Mouse (Mus musculus) midbrain, embryonic 15.5 days (tissue): ENCODE data around the gene Atf7ip. TPM values are rescaled to one million over a fixed set of nuclear protein-coding genes. Genes with fewer than 3 reads are reported as not detected.
A peak's percentile ranks its signal among the peaks of the same experiment; 100 is the strongest.

ENCODE experiments used
- ATAC-seq: fragments of 200-750 bp; cut with Nextera tagmentation; replicated peaks from 2 replicates; pipeline ENCODE4 v1.8.0; 2017; ENCODE audit warnings: moderate TSS enrichment
- H3K27ac ChIP-seq: fragments of 300-500 bp; sonication (generic); 2 replicates; pipeline ENCODE4 v1.5.1; 2015; ENCODE audit warnings: mild to moderate bottlenecking, inconsistent platforms
- H3K27me3 ChIP-seq: fragments of 300-500 bp; sonication (generic); replicated peaks from 2 replicates; pipeline ENCODE4 v1.6.1; 2015; ENCODE audit warnings: inconsistent platforms
- H3K36me3 ChIP-seq: fragments of 300-500 bp; sonication (generic); replicated peaks from 2 replicates; pipeline ENCODE4 v1.6.1; 2015; ENCODE audit warnings: inconsistent platforms
- H3K4me1 ChIP-seq: fragments of 300-500 bp; sonication (generic); 2 replicates; pipeline ENCODE4 v1.6.1; 2015; ENCODE audit warnings: inconsistent platforms
- H3K4me2 ChIP-seq: fragments of 300-500 bp; sonication (generic); 2 replicates; pipeline ENCODE4 v1.6.1; 2015; ENCODE audit warnings: inconsistent platforms, mild to moderate bottlenecking, moderate library complexity
- H3K4me3 ChIP-seq: fragments of 300-500 bp; sonication (generic); 2 replicates; pipeline ENCODE4 v1.5.1; 2015; ENCODE audit warnings: mild to moderate bottlenecking, inconsistent platforms
- H3K9ac ChIP-seq: fragments of 300-500 bp; sonication (generic); 2 replicates; pipeline ENCODE4 v1.6.1; 2015; ENCODE audit warnings: mild to moderate bottlenecking, inconsistent platforms
- H3K9me3 ChIP-seq: fragments of 300-500 bp; sonication (generic); 2 replicates; pipeline ENCODE4 v1.6.1; 2016; ENCODE audit warnings: inconsistent platforms
- WGBS: fragments of 180-500 bp; shearing (Covaris S2); methylation state at CpG from one replicate; pipeline ENCODE4 v1.1.7; 2015; ENCODE audit warnings: mixed read lengths; 5-methylcytosine and 5-hydroxymethylcytosine counted together
- polyA plus RNA-seq: library from polyadenylated mRNA; unstranded; fragments of >200 nt; fragmentation: Nextera tagmentation; extraction: Ambion mirVana; gene quantifications from 2 replicates; pipeline ENCODE4 v1.2.1, GENCODE M21; 2015

Atf7ip gene
- polyA plus RNA-seq, 1 experiment from 2014 or later, result 44.7 TPM

DNA sequence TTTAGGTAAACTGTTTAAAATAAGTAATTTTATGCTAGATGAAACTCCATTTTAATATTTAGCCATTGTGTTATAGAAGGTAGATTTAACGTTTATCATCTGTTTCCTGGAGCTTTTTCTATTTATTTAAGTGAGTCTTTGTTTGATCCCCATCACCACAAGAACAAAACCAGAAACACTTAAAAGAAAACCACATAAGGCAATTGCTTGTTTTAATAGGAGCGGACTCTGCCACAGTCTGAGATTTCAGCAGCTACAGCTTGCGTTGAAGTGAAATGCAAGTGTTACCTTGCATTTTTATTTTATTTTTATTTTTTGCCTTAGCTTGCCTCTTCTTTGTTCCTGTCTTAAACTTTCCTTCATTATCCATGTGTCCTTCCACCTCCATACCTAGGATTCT, 43.6 kb downstream of the Atf7ip start:
- ATAC-seq, result no peak
- Histone ChIP-seq H3K36me3 (no peaks in the 10 kb centered on the region), H3K4me1 (peaks cover 33% of the 10 kb centered on the region), H3K9me3 (no peaks in the 10 kb centered on the region), H3K9ac (no peak overlapping the region), H3K4me2 (no peak overlapping the region), H3K27me3 (no peaks in the 10 kb centered on the region), H3K27ac (peak overlapping the region; percentile 72), H3K4me3 (no peak overlapping the region)
- 82% methylated on average over 3 of the region's 3 CpGs for WGBS

DNA sequence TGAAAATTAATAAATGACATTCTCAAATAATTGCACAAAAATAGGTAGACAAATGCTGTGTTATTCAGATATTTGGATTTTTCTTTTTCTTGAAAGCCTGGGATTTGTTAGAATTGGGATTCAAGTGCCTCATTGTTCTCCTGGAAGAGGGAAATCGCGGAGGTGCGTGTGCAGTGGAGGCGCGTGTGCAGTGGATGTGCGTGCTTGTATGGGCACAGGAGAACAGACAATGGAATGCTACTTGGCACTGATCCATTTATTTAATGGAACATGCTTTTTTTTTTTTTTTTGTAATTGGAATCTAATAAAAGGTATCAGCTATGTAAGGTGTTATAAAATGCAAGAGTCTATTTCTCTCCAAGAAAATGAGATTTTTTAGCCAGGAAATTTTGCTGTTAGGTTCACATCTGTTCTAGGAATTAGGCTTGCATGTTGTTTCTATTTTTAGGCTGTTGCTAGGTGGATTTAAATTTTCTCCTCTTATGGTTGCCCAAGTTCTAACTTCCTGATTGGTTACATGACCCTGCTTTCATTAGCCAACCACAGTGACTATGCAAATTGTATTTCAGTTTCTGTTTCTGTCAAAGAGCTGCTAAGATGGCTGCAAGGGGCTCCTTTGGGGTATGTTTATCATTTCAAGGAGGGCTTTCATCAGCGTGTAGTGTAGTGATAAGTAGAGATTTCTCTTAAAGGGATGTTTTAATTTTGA, 44.8 kb downstream of the Atf7ip start:
- Histone ChIP-seq H3K9ac (no peak overlapping the region), H3K4me3 (no peak overlapping the region), H3K27ac (peak overlapping the region; percentile 85), H3K9me3 (no peaks in the 10 kb centered on the region), H3K27me3 (no peaks in the 10 kb centered on the region), H3K4me1 (peaks cover 35% of the 10 kb centered on the region), H3K36me3 (no peaks in the 10 kb centered on the region), H3K4me2 (peak overlapping the region; percentile 10; the same call in 1 of the 2 replicates)
- peak; percentile 18; the same call in 1 of the 2 replicates for ATAC-seq
- 35% methylated on average over 7 of the region's 7 CpGs for WGBS

DNA sequence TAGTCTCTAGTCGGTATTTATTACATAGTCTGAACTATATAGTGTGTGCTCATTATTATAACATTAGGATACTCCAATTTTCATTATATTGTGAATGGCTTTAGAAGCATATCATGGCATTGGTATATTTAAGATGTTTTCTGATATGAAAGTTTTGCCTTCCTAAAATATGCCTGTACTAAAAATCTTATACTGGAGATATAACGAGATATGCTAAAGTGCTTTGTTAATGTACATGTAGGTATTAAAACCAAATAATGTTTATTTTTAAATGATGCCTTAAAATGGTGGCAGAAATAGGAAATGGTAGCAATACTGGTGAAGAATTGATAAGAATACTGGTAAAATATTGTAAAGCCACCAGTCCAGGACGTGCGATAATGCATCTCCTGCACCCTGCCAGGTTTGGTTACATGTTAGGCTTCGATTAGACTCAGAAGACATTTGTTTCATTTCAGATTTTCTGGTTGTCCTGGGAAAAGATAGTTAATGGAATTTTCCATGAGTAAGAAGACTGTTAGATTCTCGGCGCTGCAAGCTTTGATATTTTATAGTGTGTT, 45.7 kb downstream of the Atf7ip start:
- ATAC-seq, result no peak
- no peaks in the 10 kb centered on the region for H3K36me3 ChIP-seq
- WGBS, result 78% methylated on average over 7 of the region's 7 CpGs

DNA sequence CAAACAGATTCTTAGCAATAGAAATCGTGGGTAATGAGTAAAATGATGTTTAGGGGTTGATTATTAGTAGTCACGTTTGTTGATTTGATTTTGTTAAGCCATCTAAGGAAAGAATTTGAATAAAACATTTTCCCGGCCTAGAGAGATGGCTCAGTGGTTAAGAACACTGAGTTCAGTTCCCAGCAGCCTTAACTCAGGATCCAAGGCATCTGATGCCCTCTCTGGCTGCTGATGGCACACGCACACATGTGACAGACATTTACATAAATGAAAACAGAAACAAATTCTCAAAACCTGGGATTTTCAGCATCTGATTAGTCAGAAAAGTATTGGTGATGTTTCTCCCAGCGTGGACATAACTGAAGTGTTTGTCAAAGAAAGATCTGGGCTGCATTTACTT, 47.2 kb downstream of the Atf7ip start:
- ATAC-seq, result no peak

More for the DNA sequence above, 45.7 kb downstream of the Atf7ip start:
- H3K27me3 ChIP-seq, result no peaks in the 10 kb centered on the region
- H3K4me2 ChIP-seq, result no peak overlapping the region
- H3K27ac ChIP-seq, result peak overlapping the region; percentile 69
- no peaks in the 10 kb centered on the region for H3K9me3 ChIP-seq
- H3K9ac ChIP-seq, result no peak overlapping the region
- peaks cover 35% of the 10 kb centered on the region for H3K4me1 ChIP-seq
- H3K4me3 ChIP-seq, result no peak overlapping the region

DNA sequence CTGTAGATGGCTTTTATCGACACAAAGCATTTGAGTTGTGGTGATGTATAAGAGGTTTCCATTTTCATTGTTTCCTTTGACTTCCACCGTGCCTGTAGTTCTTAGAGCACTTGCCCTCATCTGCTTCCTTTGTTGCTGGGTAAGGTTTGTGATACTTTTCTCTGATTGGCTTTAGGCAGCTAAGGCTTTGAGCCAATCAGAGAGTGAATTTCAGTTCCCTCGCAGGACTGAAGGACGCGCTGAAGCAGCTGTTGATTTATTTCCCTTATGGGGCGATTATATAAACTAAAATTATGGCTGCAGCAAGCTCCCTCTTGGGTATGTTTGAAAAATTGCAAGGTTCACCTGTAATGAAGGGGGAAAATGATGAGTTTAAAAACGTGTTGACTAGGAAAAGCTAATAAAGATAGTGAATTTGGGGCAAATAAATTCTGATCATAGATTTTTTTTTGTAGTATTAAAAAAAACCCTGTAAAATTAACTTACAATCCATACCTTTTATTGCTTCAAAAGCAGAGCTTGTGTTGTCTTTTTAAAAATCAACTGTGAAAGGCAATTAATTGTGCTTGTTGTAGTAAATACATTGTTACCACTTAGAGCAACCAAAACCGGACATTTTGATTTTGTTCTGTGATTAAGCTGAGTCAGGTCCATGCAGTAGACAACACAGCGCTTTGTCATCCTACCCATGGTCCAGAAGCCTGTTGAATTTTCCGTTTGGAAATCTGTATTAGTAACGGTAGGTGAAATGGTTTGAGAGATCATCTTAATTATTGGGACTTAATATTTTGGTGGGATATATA, 48.0 kb downstream of the Atf7ip start:
- Histone ChIP-seq H3K27ac (peak overlapping the region; percentile 79), H3K4me2 (peak overlapping the region; percentile 33; the same call in 1 of the 2 replicates), H3K4me3 (no peak overlapping the region), H3K36me3 (no peaks in the 10 kb centered on the region), H3K27me3 (no peaks in the 10 kb centered on the region), H3K9ac (no peak overlapping the region), H3K4me1 (peaks cover 27% of the 10 kb centered on the region), H3K9me3 (no peaks in the 10 kb centered on the region)
- peak; percentile 85 for ATAC-seq
- WGBS, result 30% methylated on average over 11 of the region's 11 CpGs

More for the DNA sequence above, 47.2 kb downstream of the Atf7ip start:
- Histone ChIP-seq H3K4me2 (no peak overlapping the region), H3K9ac (no peak overlapping the region), H3K4me1 (peaks cover 32% of the 10 kb centered on the region), H3K4me3 (no peak overlapping the region), H3K27ac (peak overlapping the region; percentile 79), H3K9me3 (no peaks in the 10 kb centered on the region), H3K36me3 (no peaks in the 10 kb centered on the region), H3K27me3 (no peaks in the 10 kb centered on the region)
- WGBS, result 69% methylated on average over 5 of the region's 5 CpGs

- Histone ChIP-seq H3K4me1 (peaks cover 26% of the 10 kb centered on the region), H3K36me3 (peaks cover under 1% of the 10 kb centered on the region; the same call in 1 of the 2 replicates), H3K9me3 (no peaks in the 10 kb centered on the region), H3K27ac (peak overlapping the region; percentile 74), H3K4me2 (no peak overlapping the region), H3K4me3 (no peak overlapping the region), H3K9ac (no peak overlapping the region), H3K27me3 (no peaks in the 10 kb centered on the region)
- WGBS, result 74% methylated on average over 7 of the region's 7 CpGs
- no peak for ATAC-seq
These were observed 49.0 kb downstream of the Atf7ip start for GRCm38 (mm10) chr6:136554774-136555522.

- no peak overlapping the region for H3K4me3 ChIP-seq
- H3K27me3 ChIP-seq, result no peaks in the 10 kb centered on the region
- peaks cover 26% of the 10 kb centered on the region for H3K4me1 ChIP-seq
- no peaks in the 10 kb centered on the region for H3K9me3 ChIP-seq
- WGBS, result 50% methylated on average over 5 of the region's 5 CpGs
- peak overlapping the region; percentile 72 for H3K27ac ChIP-seq
- peaks cover 6% of the 10 kb centered on the region for H3K36me3 ChIP-seq
- ATAC-seq, result no peak
- no peak overlapping the region for H3K4me2 ChIP-seq
- no peak overlapping the region for H3K9ac ChIP-seq
These were observed 49.6 kb downstream of the Atf7ip start for GRCm38 (mm10) chr6:136555523-136555915.

DNA sequence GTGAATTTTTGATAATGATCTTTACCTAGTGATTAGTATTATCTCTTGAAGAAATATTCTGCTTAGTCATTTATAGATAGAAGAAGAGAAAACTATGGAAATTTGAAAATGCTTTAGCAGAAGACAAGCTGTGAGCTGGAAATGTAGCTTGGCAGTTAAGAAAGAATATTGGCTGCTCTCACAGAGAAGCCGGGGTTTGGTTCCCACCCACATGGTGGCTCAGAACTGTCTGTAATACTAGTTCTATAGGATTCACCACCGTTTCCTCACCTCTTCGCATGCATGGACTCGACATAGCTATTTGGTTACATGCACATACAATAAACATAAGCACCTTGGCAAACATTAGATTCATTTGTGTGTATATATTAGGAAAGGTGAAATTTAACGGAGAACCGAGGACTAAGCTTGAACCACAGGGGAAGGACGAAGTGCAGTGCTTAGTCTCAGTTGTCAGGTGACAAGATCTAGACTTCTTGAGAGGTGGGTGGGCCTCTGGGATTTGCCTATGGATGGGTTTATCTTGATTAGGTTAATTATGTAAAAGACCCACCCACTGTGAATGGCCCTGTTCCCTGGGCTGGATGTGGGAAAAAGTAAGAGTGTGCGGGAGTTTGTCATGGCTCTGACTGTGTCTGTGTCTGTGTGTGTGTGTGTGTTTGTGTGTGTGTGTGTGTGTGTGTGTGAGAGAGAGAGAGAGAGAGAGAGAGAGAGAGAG, 52.5 kb downstream of the Atf7ip start:
- H3K36me3 ChIP-seq, result peaks cover 17% of the 10 kb centered on the region
- no peak overlapping the region for H3K9ac ChIP-seq
- H3K4me1 ChIP-seq, result peaks cover 19% of the 10 kb centered on the region
- no peaks in the 10 kb centered on the region for H3K9me3 ChIP-seq
- ATAC-seq, result no peak
- no peak overlapping the region for H3K4me2 ChIP-seq
- H3K27ac ChIP-seq, result no peak overlapping the region
- H3K4me3 ChIP-seq, result no peak overlapping the region
- no peaks in the 10 kb centered on the region for H3K27me3 ChIP-seq
- 82% methylated on average over 8 of the region's 8 CpGs for WGBS

DNA sequence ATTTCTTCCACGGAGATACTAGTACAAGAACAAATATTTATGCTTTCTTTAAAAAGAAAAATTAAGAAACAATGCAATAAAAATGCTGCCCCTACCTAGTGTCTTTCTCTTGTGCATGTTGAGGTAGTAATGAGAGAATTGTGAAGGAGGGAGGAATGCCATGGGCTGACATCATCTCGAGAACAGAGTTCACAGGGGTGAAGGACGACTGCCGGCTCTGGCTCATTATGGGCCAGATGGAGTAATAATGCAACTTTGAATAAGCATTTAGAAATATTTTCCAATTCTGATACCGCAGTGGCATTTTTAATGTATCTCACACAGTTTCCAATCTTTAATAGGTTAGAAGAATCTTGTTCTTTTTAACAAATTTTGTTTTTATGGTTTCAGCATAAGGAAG, 60.0 kb downstream of the Atf7ip start:
- ATAC-seq, result no peak
- peaks cover 40% of the 10 kb centered on the region for H3K36me3 ChIP-seq
- WGBS, result 88% methylated on average over 5 of the region's 5 CpGs

DNA sequence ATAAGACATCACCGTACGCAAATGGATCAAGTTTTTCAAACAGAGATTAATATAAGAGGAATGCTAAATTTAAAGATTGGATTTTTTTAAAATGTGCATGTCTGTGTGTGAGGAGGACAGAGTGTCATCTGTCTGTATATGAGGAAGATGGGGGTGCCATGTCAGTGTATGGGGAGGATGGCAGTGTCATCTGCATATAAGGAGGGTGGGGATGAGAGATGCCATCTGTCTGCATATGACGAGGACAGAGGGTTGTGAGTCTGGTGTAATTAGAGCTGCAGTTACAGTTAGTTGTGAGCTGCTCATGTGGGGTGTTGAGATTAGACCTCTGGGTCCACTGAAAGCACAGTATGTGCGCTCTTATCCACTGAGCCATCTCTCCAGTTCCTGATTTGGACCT, 84.8 kb downstream of the Atf7ip start:
- 83% methylated on average over 4 of the region's 4 CpGs for WGBS
- Histone ChIP-seq H3K4me3 (no peak overlapping the region), H3K4me2 (no peak overlapping the region), H3K9ac (no peak overlapping the region), H3K4me1 (no peaks in the 10 kb centered on the region), H3K27me3 (no peaks in the 10 kb centered on the region), H3K9me3 (no peaks in the 10 kb centered on the region), H3K36me3 (peaks cover 41% of the 10 kb centered on the region), H3K27ac (no peak overlapping the region)
- ATAC-seq, result no peak

More for the DNA sequence above, 60.0 kb downstream of the Atf7ip start:
- Histone ChIP-seq H3K4me1 (no peaks in the 10 kb centered on the region), H3K4me3 (no peak overlapping the region), H3K9me3 (no peaks in the 10 kb centered on the region; the same call in 1 of the 2 replicates), H3K4me2 (no peak overlapping the region), H3K27ac (no peak overlapping the region), H3K9ac (no peak overlapping the region), H3K27me3 (no peaks in the 10 kb centered on the region)

DNA sequence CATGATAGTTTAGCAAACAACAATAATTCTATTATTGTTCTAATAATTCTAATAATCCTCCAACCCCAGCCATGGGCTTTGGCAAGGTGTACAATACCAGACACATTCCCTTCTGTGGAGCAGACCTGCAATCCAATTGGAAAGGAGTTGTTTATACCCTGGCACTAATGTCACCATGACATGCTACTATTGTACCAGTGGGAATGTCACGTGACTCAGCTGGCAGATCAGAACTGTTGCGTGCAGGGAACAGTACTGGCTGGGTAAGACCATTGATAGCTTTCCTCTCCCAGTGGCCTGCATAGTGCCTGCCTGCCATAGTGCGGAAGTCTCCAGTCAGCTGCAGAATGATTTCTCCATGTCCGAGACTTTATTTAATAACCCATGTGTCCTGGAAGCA, 88.6 kb downstream of the Atf7ip start:
- ATAC-seq, result no peak
- Histone ChIP-seq H3K4me3 (no peak overlapping the region), H3K27ac (no peak overlapping the region), H3K9me3 (no peaks in the 10 kb centered on the region), H3K36me3 (peaks cover 27% of the 10 kb centered on the region), H3K4me1 (no peaks in the 10 kb centered on the region), H3K4me2 (no peak overlapping the region), H3K27me3 (no peaks in the 10 kb centered on the region), H3K9ac (no peak overlapping the region)
- WGBS, result 87% methylated on average over 4 of the region's 4 CpGs
